Comparison of ENCODE assay signal across 10 mouse cellular contexts in genomic region chr2:35215363-35215762, GRCm38 (mm10). TPM values are rescaled to one million over a fixed set of nuclear protein-coding genes. Genes with fewer than 3 reads are reported as not detected.
DNase-seq lines count a peak whose midpoint lies in the region; ATAC-seq and TF ChIP-seq lines count a peak whose summit lies in the region.
"Had no signal": no experiment of that assay in that cellular context is flagged by ENCODE, and none has a peak within 500 bp of the region (broad histone marks: within the 10 kb centered on the region; RNA-seq: fewer than 3 reads in every experiment).

No protein-coding gene starts in this region.

- no peaks in the 10 kb centered on the region for H3K36me3 ChIP-seq in forebrain, embryonic 16.5 days (ENCODE audit: control insufficient read depth, insufficient read depth)
- H3K36me3 ChIP-seq in stomach, postnatal 0 days (ENCODE audit: control insufficient read depth, insufficient read depth, low read length) = no peaks in the 10 kb centered on the region
- H3K36me3 ChIP-seq in liver, postnatal 0 days (replicated peaks; ENCODE audit: insufficient read depth, low read length) = no peaks in the 10 kb centered on the region
- H3K36me3 ChIP-seq: stomach, embryonic 15.5 days had no signal

- H3K27ac ChIP-seq in forebrain, embryonic 16.5 days (ENCODE audit: low read length) = no peak overlapping the region
- no peak overlapping the region for H3K27ac ChIP-seq in stomach, postnatal 0 days (replicated peaks)
- H3K27ac ChIP-seq in liver, postnatal 0 days (ENCODE audit: low read depth) = no peak overlapping the region
- H3K27ac ChIP-seq: heart, adult 2 months; stomach, embryonic 15.5 days had no signal

- TF ChIP-seq EP300 in stomach, postnatal 0 days (optimal IDR thresholded peaks at IDR 0.05) = no peak
- no peak for TF ChIP-seq EP300 in liver, postnatal 0 days (IDR thresholded peaks at IDR 0.05; ENCODE audit: low read depth)

- H3K9ac ChIP-seq in forebrain, embryonic 16.5 days (replicated peaks; ENCODE audit: low read depth, low read length) = no peak overlapping the region
- H3K9ac ChIP-seq in stomach, postnatal 0 days (ENCODE audit: low read length) = no peak overlapping the region
- H3K9ac ChIP-seq in liver, postnatal 0 days (replicated peaks) = no peak overlapping the region
- H3K9ac ChIP-seq: stomach, embryonic 15.5 days had no signal

- H3K4me3 ChIP-seq in forebrain, embryonic 16.5 days (replicated peaks; ENCODE audit: low read length) = no peak overlapping the region
- no peak overlapping the region for H3K4me3 ChIP-seq in stomach, postnatal 0 days (ENCODE audit: low read depth, low read length)
- no peak overlapping the region for H3K4me3 ChIP-seq in liver, postnatal 0 days (ENCODE audit: low read depth, low read length)
- H3K4me3 ChIP-seq: heart, adult 2 months; stomach, embryonic 15.5 days had no signal

- H3K4me1 ChIP-seq in forebrain, embryonic 16.5 days (replicated peaks; ENCODE audit: control insufficient read depth, insufficient read depth, low read length) = peaks cover 3% of the 10 kb centered on the region; the same call in 1 of the 2 replicates
- H3K4me1 ChIP-seq in stomach, postnatal 0 days (replicated peaks; ENCODE audit: control insufficient read depth, insufficient read depth) = no peaks in the 10 kb centered on the region
- H3K4me1 ChIP-seq in liver, postnatal 0 days (ENCODE audit: insufficient read depth) = peaks cover 3% of the 10 kb centered on the region; the same call in 1 of the 2 replicates

- H3K9me3 ChIP-seq in forebrain, embryonic 16.5 days (ENCODE audit: control insufficient read depth, low read length) = no peaks in the 10 kb centered on the region
- H3K9me3 ChIP-seq in stomach, postnatal 0 days (ENCODE audit: control insufficient read depth, low read length) = no peaks in the 10 kb centered on the region
- H3K9me3 ChIP-seq in liver, postnatal 0 days (ENCODE audit: low read length) = no peaks in the 10 kb centered on the region
- H3K9me3 ChIP-seq: stomach, embryonic 15.5 days had no signal

- TF ChIP-seq CTCF in stomach, postnatal 0 days (IDR thresholded peaks at IDR 0.05; ENCODE audit: low read depth) = no peak
- no peak for TF ChIP-seq CTCF in liver, postnatal 0 days (IDR thresholded peaks at IDR 0.05; ENCODE audit: low read depth)

- no peaks in the 10 kb centered on the region for H3K27me3 ChIP-seq in forebrain, embryonic 16.5 days (replicated peaks; ENCODE audit: control insufficient read depth, insufficient read depth, low read length)
- no peaks in the 10 kb centered on the region for H3K27me3 ChIP-seq in stomach, postnatal 0 days (ENCODE audit: control insufficient read depth, insufficient read depth, low read length)
- H3K27me3 ChIP-seq in liver, postnatal 0 days (ENCODE audit: insufficient read depth, low read length) = no peaks in the 10 kb centered on the region
- H3K27me3 ChIP-seq: stomach, embryonic 15.5 days had no signal

- no peak overlapping the region for H3K4me2 ChIP-seq in forebrain, embryonic 16.5 days (ENCODE audit: low read length)
- no peak overlapping the region for H3K4me2 ChIP-seq in stomach, postnatal 0 days (replicated peaks; ENCODE audit: low read depth)
- H3K4me2 ChIP-seq in liver, postnatal 0 days (ENCODE audit: low read depth, low read length) = no peak overlapping the region

- peak; percentile 16 for DNase-seq in urinary bladder, adult 2 months (ENCODE audit: low spot score)
- DNase-seq in urinary bladder, postnatal 36 days (ENCODE audit: low spot score in 2 of 2) = no peak
- peak; percentile 24 to 60 for DNase-seq in kidney, postnatal 25 days
- DNase-seq in stomach, postnatal 0 days (ENCODE audit: low spot score) = peak; percentile 14
- DNase-seq in right cerebral cortex, postnatal 4 days = no peak
- DNase-seq in liver, postnatal 0 days = no peak
- DNase-seq in heart, adult 8-10 months (ENCODE audit: low spot score) = no peak

- 9% methylated on average over 14 of the region's 14 CpGs for WGBS in forebrain, embryonic 16.5 days
- WGBS in stomach, postnatal 0 days = 74% methylated on average over 14 of the region's 14 CpGs
- WGBS in liver, postnatal 0 days (ENCODE audit: insufficient replicate concordance) = 79% methylated on average over 14 of the region's 14 CpGs

- ATAC-seq in forebrain, embryonic 16.5 days = peak; percentile 50; the same call in 1 of the 2 replicates
- ATAC-seq in stomach, postnatal 0 days (ENCODE audit: low FRiP score, low TSS enrichment) = no peak
- no peak for ATAC-seq in liver, postnatal 0 days

RNA-seq across cellular contexts. Expression of gene Rab14, which starts 14.4 kb away (rescaled TPM):
- polyA plus RNA-seq in urinary bladder, adult 2 months (2012; rRNA removed) = 132 and 145 TPM in 2 replicates
- polyA plus RNA-seq in forebrain, embryonic 16.5 days (2015; fragmentation: Nextera tagmentation; extraction: Ambion mirVana) = 405 and 452 TPM in 2 replicates
- polyA plus RNA-seq in stomach, postnatal 0 days (2015; fragmentation: Nextera tagmentation; extraction: Ambion mirVana) = 325 and 350 TPM in 2 replicates
- polyA plus RNA-seq in liver, postnatal 0 days (2015; fragmentation: Nextera tagmentation; extraction: Ambion mirVana) = 208 and 217 TPM in 2 replicates
- total RNA-seq in heart, adult 8-10 months (2022) = 100 to 1,000 TPM; 120 to 139 (median 132) TPM

RNA-seq across cellular contexts. Expression of gene Gsn, which starts 40.8 kb away (rescaled TPM):
- 4,184 and 4,255 TPM in 2 replicates for polyA plus RNA-seq in urinary bladder, adult 2 months (2012; rRNA removed)
- 16.7 and 22.3 TPM in 2 replicates for polyA plus RNA-seq in forebrain, embryonic 16.5 days (2015; fragmentation: Nextera tagmentation; extraction: Ambion mirVana)
- 398 and 433 TPM in 2 replicates for polyA plus RNA-seq in stomach, postnatal 0 days (2015; fragmentation: Nextera tagmentation; extraction: Ambion mirVana)
- 56.1 and 59.7 TPM in 2 replicates for polyA plus RNA-seq in liver, postnatal 0 days (2015; fragmentation: Nextera tagmentation; extraction: Ambion mirVana)
- 100 to 1,000 TPM; 584 to 827 (median 671) TPM for total RNA-seq in heart, adult 8-10 months (2022)

Comparison
In these comparisons a context has a peak if more than half of its experiments do, and no peak if none do; other contexts are left out.
1. DNase-seq: peak in urinary bladder, adult 2 months (single experiment), kidney, postnatal 25 days (2 of 2) and stomach, postnatal 0 days (single experiment); none in urinary bladder, postnatal 36 days (0 of 2), right cerebral cortex, postnatal 4 days (single experiment), liver, postnatal 0 days (single experiment) and heart, adult 8-10 months (single experiment).